Mouse (Mus musculus): Measurements from ENCODE around the gene Zfand2b. TPM values are rescaled to one million over a fixed set of nuclear protein-coding genes. Genes with fewer than 3 reads are reported as not detected.

Gene Zfand2b
- polyA plus RNA-seq, 2 experiments from 2014 or later: 52.2 to 58.8 TPM

- ATAC-seq: no peak
These were observed 46.4 kb downstream of the Zfand2b start for GRCm38 (mm10) chr1:75214886-75215285.

DNA sequence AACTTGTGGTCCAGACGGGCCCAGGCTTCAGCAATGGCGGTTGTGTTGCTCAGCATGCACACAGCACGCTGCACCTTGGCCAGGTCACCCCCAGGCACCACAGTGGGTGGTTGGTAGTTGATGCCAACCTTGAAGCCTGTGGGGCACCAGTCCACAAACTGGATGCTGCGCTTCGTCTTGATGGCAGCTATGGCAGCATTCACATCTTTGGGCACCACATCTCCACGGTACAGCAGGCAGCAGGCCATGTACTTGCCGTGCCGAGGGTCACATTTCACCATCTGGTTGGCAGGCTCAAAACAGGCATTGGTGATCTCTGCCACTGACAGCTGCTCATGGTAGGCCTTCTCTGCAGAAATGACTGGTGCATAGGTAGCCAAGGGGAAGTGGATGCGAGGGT is 47.3 kb downstream of the Zfand2b start:
- ATAC-seq: no peak

DNA sequence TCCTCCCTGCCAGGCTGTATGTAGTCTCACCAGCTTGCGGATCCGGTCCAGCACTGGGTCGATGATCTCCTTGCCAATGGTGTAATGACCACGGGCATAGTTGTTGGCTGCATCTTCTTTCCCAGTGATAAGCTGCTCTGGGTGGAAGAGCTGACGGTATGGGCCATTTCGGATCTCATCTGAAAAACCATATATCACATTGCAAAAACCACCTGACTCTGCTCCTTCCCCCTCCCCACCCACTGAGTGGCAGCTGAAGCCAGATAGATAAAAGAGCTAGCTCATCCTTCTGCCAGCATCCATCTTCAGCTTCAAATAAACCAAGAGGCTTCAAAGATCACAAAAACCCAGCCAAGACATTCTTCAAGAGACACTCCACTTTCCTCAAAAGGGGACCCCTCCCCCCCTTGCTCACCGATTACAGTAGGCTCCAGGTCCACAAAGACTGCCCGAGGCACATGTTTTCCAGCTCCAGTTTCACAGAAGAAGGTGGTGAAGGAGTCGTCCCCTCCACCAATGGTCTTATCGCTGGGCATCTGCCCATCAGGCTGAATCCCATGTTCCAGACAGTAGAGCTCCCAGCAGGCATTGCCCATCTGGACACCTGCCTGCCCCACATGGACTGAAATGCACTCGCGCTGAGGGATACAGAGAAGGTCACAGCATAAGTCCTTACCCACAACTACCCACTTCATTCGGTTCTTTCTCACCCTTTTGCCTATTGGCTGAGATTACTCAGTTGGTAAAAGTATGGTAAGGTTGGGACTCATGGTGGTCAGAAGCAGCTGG is 48.5 kb downstream of the Zfand2b start:
- no peak for ATAC-seq

DNA sequence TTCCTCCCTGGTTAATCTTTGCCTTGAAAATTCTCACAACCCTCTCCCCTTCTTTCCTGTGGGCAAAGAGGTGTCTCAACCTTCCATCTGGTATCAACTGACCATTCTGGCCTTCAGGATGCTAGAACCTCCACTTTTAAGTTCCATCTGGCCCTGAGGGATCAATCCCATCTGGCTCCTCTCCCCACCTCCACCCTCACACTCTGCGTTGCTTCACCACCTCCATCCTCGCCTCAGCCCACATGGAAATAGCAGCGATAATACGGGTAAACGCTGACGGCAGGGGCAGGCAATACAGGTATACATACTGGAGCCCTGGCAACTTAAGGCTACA is 49.4 kb downstream of the Zfand2b start:
- ATAC-seq: peak; percentile 1

GRCm38 (mm10) chr1:75218227-75219001 is 50.0 kb downstream of the Zfand2b start:
- peak; percentile 54 for ATAC-seq

GRCm38 (mm10) chr1:75219078-75219477 is 50.6 kb downstream of the Zfand2b start:
- ATAC-seq: peak; percentile 91

GRCm38 (mm10) chr1:75219531-75219930 is 51.1 kb downstream of the Zfand2b start, which contains the start of gene Tuba4a:
Tuba4a (minus strand) TSS chr1:75219865.
- no peak for ATAC-seq

Other genes starting within 250 kb of the Zfand2b start
- under 1 TPM in 1 of 2 experiments, not detected in 1; 0.07 TPM for gene Cfap65, start 233.0 kb upstream of the Zfand2b start, polyA plus RNA-seq (2017; shearing (Covaris generic))
- gene Ihh, start 217.0 kb upstream of the Zfand2b start, polyA plus RNA-seq (2017; shearing (Covaris generic)): not detected
- gene Nhej1, start 43.4 kb upstream of the Zfand2b start, polyA plus RNA-seq (2017; shearing (Covaris generic)): 1 to 10 TPM; 5.4 to 6.3 TPM
- under 1 TPM in 1 of 2 experiments, not detected in 1; 0.46 TPM for gene Slc23a3, start 34.8 kb upstream of the Zfand2b start, polyA plus RNA-seq (2017; shearing (Covaris generic))
- gene Cnppd1, start 25.9 kb upstream of the Zfand2b start, polyA plus RNA-seq (2017; shearing (Covaris generic)): 100 to 1,000 TPM; 114 to 125 TPM
- 10 to 100 TPM; 15.1 to 27.4 TPM for gene Retreg2, start 25.9 kb upstream of the Zfand2b start, polyA plus RNA-seq (2017; shearing (Covaris generic))
- 1 to 10 TPM; 1.4 to 2.8 TPM for gene Abcb6, start 11.7 kb downstream of the Zfand2b start, polyA plus RNA-seq (2017; shearing (Covaris generic))
- 10 to 100 TPM; 14.1 to 17.1 TPM for gene Ankzf1, start 23.5 kb downstream of the Zfand2b start, polyA plus RNA-seq (2017; shearing (Covaris generic))
- 1 to 10 TPM; 9.9 TPM for gene Atg9a, start 23.6 kb downstream of the Zfand2b start, polyA plus RNA-seq (2017; shearing (Covaris generic))
- gene Glb1l, start 42.2 kb downstream of the Zfand2b start, polyA plus RNA-seq (2017; shearing (Covaris generic)): 10 to 100 TPM; 12.0 to 12.4 TPM
- 10 to 100 TPM; 45.7 to 65.1 TPM for gene Stk16, start 42.2 kb downstream of the Zfand2b start, polyA plus RNA-seq (2017; shearing (Covaris generic))
- 100 to 1,000 TPM; 120 to 135 TPM for gene Tuba4a, start 51.2 kb downstream of the Zfand2b start, polyA plus RNA-seq (2017; shearing (Covaris generic))
- gene A630095N17Rik, start 63.5 kb downstream of the Zfand2b start, polyA plus RNA-seq (2017; shearing (Covaris generic)): not detected
- 1 to 10 TPM; 5.9 to 7.1 TPM for gene Dnajb2, start 67.8 kb downstream of the Zfand2b start, polyA plus RNA-seq (2017; shearing (Covaris generic))
- gene Ptprn, start 95.9 kb downstream of the Zfand2b start, polyA plus RNA-seq (2017; shearing (Covaris generic)): under 1 TPM; 0.37 to 0.47 TPM
- gene Resp18, start 109.8 kb downstream of the Zfand2b start, polyA plus RNA-seq (2017; shearing (Covaris generic)): not detected
- 10 to 100 TPM; 57.0 to 64.9 TPM for gene Dnpep, start 149.3 kb downstream of the Zfand2b start, polyA plus RNA-seq (2017; shearing (Covaris generic))
- not detected for gene Des, start 191.7 kb downstream of the Zfand2b start, polyA plus RNA-seq (2017; shearing (Covaris generic))
- gene Speg, start 206.7 kb downstream of the Zfand2b start, polyA plus RNA-seq (2017; shearing (Covaris generic)): not detected